Mouse (Mus musculus) WW6 (cell line): Measurements from ENCODE around the gene Smarca4.

ENCODE experiments used
- DNase-seq: peaks from one replicate; pipeline ENCODE4 v3.0.0-alpha.2; 2013; ENCODE audit warnings: low read depth, low spot score

The Smarca4 gene

GRCm38 (mm10) chr9:21723377-21724146, 107.6 kb downstream of the Smarca4 start, which contains the start of gene Ldlr:
Gene Ldlr (plus strand): TSS chr9:21723483.
- peak; percentile 86 for DNase-seq

GRCm38 (mm10) chr9:21724147-21724536, 108.2 kb downstream of the Smarca4 start:
- peak; percentile 81 for DNase-seq

GRCm38 (mm10) chr9:21725224-21726121, 109.5 kb downstream of the Smarca4 start:
- DNase-seq, result no peak

GRCm38 (mm10) chr9:21726218-21726975, 110.4 kb downstream of the Smarca4 start:
- DNase-seq, result no peak

GRCm38 (mm10) chr9:21728261-21728832, 112.4 kb downstream of the Smarca4 start:
- no peak for DNase-seq

GRCm38 (mm10) chr9:21729264-21729663, 113.3 kb downstream of the Smarca4 start:
- no peak for DNase-seq

- DNase-seq, result no peak
Observed at GRCm38 (mm10) chr9:21732288-21732687, 116.3 kb downstream of the Smarca4 start.

- DNase-seq, result no peak
Observed at GRCm38 (mm10) chr9:21733446-21733845, 117.5 kb downstream of the Smarca4 start.

- DNase-seq, result no peak
Observed at GRCm38 (mm10) chr9:21733989-21734388, 118.0 kb downstream of the Smarca4 start.

- DNase-seq, result no peak
Observed at GRCm38 (mm10) chr9:21735126-21735525, 119.2 kb downstream of the Smarca4 start.

GRCm38 (mm10) chr9:21736580-21736979, 120.6 kb downstream of the Smarca4 start:
- DNase-seq, result no peak

GRCm38 (mm10) chr9:21737188-21737587, 121.2 kb downstream of the Smarca4 start:
- DNase-seq, result no peak

GRCm38 (mm10) chr9:21738776-21739175, 122.8 kb downstream of the Smarca4 start:
- DNase-seq, result no peak

GRCm38 (mm10) chr9:21740427-21740826, 124.5 kb downstream of the Smarca4 start:
- DNase-seq, result no peak

- no peak for DNase-seq
Observed at GRCm38 (mm10) chr9:21741514-21741913, 125.5 kb downstream of the Smarca4 start.

GRCm38 (mm10) chr9:21747238-21747774, 131.3 kb downstream of the Smarca4 start:
- no peak for DNase-seq

- DNase-seq, result no peak
Observed at GRCm38 (mm10) chr9:21748033-21748432, 132.1 kb downstream of the Smarca4 start.

GRCm38 (mm10) chr9:21748491-21748890, 132.5 kb downstream of the Smarca4 start:
- no peak for DNase-seq

GRCm38 (mm10) chr9:21749382-21750118, 133.6 kb downstream of the Smarca4 start:
- DNase-seq, result no peak

GRCm38 (mm10) chr9:21750370-21750769, 134.4 kb downstream of the Smarca4 start:
- DNase-seq, result no peak
